Mouse (Mus musculus): ENCODE results near the gene Insl3.

DNA sequence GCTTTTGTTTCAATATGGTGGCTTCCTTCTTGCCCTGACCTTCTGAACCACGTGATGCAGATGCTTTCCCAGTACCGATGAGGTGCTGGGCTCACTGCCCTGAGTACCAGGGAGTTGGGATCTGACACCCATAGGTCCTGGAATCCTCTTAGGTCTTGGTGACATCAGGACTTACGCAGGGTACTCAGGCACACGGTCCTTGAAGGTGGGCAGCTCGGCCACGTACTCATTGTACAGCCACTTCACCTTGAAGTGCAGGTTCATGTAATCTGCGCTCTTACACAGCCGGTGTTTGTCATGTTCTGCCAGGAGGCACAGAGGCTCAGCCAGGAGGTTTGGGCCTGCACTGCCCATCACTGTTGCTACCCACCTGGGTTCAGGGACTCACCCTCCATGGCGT lies 43.5 kb upstream of the Insl3 start:
- TF ChIP-seq POLR2A (IDR thresholded peaks at IDR 0.05; ENCODE audit: low read depth, low read length): no peak
- TF ChIP-seq CTCF (conservative IDR thresholded peaks at IDR 0.05; ENCODE audit: insufficient read depth, insufficient read length, low read depth, low read length): no peak

Data from kidney, adult 2 months (tissue).